Mouse (Mus musculus) adrenal gland, adult (tissue): ENCODE results near the gene Car2.
A peak's percentile ranks its signal among the peaks of the same experiment; 100 is the strongest.

Source experiments
- DNase-seq, 2 experiments: peaks; one replicate each; pipeline ENCODE4 v3.0.0; 2022 to 2023; ENCODE audit warnings: low spot score in 1 of 2; ENCODE audit not compliant: inconsistent age in 2 of 2

Car2 gene

DNA sequence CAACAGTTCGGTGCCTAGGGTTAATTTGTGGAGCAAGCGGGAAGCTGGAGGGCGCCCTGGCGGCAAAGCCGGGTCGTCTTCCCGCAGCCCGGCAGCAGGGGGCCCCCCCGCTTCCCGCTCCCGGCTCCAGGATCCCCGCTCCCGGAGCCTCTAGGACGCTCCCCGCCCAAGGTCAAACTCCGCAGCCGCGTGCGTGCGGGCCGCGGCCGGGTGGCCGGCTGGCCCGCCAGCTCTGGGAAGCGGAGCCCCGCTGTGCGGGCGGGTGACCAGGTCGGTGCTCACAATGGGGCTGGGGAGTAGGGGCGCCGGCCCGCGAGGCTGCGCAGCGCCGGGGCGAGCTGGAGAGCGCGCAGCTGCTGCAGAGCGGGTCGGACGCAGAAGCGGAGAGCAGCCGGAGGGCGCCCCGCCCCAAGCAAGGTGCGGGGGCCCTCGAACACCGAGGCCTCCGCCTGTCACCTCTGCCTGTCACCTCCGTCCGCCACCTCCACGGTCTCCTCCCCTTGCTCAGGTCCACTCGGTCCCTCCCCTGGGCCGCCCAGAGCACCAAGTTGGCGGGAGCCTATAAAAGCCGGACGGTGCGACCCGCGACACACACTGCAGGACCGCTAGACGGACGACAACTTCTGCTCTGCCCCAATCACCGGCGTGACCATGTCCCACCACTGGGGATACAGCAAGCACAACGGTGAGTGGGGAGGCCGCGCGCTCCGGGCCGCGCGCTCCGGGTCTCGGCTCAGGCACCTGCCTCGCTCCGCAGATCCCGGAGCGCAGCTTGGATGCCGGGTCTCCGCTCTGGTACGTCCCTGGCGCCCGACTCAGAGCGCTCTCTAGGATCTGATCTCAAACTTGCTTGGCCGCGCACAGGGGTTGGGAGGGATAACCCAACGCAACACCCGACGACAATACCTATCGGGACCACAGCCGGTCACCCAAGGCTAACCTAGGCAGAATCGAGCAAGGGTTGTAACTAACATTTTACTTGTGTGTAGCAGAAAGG lies at the start of gene Car2:
TSS of gene Car2 (plus strand) at position 172 of the 997 bp plus-strand sequence.
- peak; percentile 87 to 95 for DNase-seq

DNA sequence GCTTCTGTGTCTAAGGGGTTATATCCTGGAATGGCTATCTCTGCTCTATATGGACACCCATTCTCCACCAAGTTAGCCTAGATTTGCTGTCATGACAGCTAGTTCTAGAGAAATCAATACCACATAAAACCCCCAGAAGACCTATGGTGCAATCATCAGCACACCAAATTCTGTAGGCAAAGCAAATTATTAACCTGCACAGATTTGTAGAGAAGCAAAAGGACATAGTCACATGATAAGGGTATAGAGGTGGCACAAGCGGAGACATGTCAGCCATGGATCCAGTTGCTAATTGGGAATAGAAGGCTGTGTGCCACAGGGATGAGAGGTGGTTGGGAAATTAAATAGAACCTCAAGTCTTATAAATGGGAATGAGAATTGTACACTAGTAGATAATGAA lies 47.1 kb upstream of the Car2 start:
- DNase-seq = no peak

DNA sequence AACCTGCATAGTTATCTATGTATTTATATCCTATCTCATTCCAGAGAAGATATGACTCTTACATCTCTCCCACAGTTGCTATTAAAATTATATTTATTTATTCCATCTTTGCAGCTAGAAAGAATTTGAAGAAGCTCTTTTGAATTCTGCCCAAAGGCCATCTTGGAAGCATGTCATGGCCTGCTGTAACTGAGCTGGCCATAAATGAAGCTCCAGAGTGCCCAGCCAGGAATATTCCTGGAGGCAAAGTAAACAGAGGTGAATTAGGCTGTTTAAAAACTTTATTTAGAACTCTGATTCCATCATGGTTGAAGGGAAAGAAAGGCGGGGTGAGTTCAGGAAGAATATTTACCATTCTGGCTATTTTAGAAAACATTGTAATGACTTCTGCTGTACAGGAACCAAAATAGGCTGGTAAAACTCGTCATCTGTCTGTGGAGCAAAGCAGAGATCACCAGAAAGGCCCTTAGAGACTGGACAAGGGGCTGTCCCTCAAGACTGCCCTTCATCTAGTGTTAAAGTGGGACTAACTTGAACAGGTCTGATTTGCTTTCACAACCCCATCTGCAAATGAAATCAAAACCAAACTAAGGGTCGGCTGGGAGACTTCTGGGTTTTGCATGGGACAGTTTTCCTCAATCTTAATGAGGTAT lies 46.5 kb upstream of the Car2 start:
- DNase-seq = no peak

DNA sequence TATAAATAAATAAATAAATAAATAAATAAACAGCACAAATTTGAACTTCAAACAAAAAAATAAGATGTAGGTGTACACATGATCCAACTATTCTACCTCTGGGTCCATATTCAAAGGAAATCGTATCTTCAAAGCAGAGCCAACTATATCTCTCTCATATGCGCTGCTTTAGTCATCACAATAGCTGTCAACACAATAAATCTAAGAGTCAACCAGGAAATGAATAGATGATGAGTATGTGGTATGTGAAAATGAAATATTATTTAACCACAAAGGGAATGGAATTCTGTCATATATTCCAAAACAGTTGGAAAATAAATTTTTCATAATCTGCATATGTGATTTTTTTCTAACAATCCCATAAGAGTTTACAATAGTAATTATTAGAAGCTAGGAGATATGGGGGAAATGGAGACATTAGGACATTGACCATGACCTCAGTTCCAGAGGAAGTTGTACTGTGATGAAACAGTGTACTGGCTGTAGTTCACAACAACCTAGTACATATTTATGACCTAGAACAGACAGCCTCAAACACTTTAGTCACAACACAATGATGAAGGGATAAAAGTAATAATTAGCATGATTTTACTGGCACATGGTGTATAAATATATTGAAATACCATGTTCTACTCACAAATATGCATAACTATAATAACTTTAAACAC lies 37.4 kb upstream of the Car2 start:
- DNase-seq = no peak

DNA sequence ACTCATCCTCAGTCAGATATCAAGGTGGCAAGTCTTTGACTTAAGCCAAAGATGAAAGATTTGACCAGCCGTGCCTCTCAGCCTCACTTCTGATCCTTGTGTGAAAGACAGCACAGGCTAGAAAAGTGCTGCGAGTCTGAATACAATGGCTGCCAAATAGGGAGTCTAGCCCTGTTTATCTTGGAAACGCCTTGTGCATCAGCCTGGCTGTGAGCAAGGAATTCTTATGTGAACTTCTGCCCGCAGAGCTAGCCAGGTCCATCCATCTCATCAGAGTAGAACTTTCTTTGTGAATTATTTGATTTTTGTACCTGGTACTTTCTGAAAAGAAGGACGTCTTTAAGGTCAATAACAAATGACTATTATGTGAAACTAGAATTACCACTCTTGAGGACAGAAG lies 32.1 kb upstream of the Car2 start:
- peak in 1 of 2 experiments; percentile 27 for DNase-seq

DNA sequence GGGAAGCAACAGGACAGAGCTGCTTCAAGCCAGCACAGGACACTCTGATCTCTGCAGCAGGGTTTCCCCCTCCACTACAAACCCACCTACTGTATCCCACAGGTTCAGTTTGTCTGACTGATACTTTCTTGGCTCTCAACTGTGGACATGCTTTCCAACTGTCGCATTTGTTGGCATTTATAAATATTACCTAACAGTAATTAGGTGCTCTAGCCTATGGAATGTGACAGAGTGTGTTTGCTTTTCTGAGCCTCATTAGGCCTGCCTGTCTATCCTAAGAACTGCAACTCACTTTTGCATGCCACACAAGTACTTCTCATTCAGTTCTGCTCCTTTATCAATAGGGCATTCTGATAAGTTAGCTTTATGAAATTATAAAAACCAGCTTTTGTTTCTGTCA lies 31.6 kb upstream of the Car2 start:
- DNase-seq = no peak

DNA sequence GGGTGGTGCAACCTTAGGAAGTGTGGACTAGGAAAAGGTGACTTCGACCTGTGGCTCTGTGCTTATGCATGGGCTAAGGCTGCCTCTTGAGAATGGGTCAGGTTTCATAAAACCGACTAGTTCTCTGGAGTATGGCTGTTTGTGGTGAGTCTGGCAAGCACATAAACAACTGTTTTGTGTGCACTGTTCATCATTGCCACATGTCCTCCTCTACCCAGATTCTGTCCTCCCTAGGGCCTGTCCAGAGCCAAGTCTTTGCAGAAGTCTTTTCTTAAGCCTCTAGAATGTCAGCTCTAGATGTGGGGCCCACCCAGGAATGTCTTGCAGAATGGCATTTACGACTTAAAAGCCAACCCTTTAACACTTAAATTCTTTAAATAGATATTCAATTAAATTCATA lies 28.2 kb upstream of the Car2 start:
- DNase-seq = peak in 1 of 2 experiments; percentile 24

DNA sequence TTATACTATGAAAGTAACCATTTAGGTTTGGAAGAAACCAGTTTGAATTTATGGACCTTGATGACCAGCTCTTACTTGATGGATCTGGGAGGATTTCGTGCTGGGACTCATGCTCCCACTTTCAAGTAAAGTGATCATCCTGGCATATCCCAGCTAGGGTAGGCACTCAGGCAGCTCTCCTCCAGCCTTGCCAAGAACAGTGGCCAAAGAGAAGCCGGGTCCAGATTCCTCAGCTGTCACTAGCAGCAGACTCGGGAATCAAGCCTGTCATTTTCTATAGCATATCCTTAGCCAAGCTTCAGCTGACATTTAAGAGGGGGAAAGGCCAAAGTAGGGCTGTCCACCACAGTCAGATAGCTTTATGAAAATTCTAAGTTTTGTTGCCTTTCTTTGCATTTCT lies 25.8 kb upstream of the Car2 start:
- DNase-seq = no peak

DNA sequence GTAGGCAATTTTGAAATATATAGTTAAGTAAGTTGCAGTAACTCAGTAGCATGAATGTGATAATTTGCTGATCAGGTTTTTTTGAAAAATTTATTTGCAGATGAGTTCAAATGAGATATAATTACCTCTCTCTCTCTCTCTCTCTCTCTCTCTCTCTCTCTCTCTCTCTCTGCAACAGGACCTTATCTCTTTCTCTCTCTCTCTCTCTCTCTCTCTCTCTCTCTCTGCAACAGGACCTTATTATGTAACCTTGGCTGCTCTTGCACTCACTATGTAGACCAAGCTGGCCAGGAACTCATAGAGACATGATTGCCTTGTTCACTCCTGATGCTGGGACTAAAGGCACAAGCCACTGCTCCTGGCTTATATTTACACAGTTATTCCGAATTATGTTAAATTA lies 24.9 kb upstream of the Car2 start:
- no peak for DNase-seq

DNA sequence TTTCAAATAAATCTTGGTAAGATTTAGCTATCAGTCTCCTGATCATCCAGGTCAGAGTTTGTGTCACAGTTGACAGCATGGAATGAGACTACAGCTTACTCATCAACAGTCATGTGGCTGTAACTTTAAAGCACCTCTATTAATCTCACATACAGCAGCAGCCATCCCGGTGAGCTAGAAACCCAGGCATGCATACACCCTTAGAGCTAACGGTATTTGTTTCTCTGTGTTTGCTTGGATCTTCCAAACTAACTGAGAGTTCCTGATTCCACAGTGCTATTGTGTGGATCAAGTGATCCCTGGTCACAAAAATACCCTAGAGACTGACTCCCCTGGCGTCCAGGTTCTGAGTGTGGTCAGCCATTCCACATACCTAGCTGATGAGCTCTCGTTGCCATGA lies 24.3 kb upstream of the Car2 start:
- DNase-seq = no peak

DNA sequence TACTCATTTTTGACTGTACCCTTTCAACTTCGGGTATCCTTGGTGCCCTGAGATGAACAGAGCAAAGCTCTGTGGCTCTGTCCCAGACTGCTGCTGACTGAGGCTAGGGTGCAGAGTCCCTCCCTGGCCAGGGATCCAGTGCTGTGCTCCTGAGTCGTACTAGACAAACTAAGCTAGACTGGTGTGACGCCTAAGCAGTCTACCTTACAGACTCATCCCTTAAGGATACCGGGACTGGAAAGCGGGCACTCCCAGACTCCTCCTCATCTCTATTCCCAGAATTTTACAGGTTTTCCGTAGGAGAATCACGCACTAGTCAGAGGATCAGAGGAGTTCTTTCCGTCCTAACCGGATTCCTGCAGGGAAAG lies 23.4 kb upstream of the Car2 start:
- peak in 1 of 2 experiments; percentile 48 for DNase-seq

DNA sequence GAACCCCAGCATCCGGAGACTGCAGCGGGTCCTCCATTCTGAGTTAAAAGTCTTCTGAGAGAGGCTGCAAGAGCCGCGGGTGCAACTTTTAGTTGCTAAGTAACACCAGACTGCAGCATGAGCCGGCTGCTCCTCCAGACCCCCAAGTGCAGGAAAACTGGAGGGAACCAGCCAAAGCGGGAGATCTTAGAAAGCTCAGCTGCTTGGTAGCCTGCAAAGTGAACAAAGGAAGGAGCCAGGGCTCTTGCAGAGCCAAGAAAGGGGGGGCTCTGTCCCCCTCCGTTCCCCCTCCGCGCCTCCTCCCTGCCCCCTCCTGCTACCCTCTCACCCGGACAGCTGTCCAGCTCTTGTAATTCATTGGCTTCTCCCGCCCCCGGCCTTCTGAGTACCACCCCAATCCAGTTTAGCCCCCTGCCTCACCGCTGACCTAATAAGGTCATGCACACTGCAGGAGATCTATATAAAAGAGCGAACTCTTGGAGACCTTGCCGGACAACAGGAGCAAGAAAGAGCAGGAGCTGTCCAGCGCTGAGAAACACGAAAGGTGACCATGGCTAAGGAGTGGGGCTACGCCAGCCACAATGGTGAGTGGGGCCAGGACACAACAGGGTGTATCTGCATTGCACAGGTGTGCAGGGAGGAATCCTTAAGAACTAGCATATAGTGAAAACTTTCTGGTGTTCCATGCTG lies 22.9 kb upstream of the Car2 start, which contains the start of gene Car3:
TSS of gene Car3 (plus strand) at position 491 of the 690 bp plus-strand sequence.
- peak in 1 of 2 experiments; percentile 63 for DNase-seq

DNA sequence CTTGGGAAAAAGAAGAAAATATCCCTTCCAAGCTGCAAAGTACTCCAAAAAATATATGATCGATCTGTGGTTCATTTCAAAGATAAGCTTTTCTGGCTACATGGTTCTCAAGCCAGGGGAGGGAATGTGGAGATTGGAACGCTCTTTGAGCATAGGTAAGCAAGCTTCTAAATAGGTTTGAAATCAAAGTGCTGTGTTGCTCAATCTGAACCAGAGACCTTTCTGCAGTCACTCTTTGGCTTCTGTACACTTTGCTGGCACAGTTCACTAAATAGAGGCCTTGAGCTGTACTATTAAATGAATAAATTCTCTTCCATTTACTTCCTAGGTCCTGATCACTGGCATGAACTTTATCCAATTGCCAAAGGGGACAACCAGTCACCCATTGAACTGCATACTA lies 22.2 kb upstream of the Car2 start:
- peak in 1 of 2 experiments; percentile 65 for DNase-seq

DNA sequence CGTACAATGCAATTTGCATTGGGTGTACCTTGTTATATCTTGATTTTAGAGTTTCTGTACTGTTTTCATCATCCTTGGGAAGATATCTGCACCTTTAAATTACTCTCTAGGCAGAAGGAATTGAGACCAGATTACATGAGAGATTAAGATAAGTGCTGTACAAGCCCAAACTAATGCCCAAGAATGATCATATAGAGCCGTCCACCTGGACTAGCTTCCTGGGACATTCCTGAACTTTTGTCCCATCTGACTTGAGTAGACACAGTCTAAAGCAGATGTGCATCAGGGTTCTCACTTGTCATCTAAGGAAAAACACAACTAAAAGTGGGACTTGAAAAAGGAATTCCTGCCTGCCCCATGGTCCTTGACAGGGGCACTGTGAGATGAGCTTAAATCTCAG lies 20.1 kb upstream of the Car2 start:
- DNase-seq = no peak

DNA sequence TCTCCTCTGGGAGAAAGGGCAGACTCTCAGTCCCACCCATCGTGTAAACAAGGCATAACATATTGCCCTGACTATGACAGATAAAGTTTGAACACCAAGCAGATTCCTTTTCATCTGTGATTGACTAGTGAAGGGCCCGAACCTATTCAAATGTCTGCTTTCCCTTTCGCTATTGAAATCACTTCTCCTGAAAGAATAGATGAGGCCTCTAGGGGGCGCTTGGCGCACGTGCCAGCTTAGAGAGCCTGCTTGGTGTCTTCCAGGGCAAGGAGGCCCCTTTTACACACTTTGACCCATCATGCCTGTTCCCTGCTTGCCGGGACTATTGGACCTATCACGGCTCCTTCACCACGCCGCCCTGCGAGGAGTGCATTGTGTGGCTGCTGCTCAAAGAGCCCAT lies 16.3 kb upstream of the Car2 start:
- peak; percentile 68 to 93 for DNase-seq

DNA sequence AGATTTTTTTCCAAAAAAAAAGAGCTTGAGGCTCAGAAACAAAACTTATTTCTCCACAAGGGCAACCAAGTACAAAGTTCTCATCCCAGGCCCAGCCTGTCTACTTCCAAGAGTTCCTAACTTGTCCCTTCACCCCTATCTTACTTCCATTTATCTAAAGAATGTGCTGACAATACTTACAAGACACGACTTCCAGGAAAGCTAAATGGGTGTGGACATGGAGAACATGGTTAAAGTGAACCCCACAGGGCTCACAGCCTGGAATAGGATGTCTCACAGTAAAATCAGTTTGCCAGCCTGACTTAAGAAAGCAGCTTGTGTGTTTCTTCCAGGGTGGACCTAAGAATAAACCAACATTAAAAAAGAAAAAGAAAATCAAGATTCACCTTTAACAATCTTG lies 15.5 kb upstream of the Car2 start:
- DNase-seq = no peak

DNA sequence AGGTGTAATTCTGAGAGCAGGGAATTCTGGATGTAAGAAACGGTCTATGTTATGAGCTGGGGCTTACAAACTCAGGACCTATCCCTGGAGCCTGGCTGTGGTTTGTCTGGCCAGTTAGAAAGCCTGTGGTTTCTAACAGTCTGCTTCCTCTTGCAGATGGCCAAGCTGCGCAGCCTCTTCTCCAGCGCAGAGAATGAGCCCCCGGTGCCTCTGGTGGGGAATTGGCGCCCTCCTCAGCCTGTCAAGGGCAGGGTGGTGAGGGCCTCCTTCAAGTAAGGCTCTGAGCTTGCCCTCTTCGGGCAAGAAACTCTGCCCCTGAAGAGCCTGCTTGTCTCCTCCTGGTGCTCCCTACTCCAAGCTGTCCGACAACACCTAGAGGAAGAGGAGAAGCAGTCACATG lies 14.7 kb upstream of the Car2 start:
- DNase-seq = no peak

DNA sequence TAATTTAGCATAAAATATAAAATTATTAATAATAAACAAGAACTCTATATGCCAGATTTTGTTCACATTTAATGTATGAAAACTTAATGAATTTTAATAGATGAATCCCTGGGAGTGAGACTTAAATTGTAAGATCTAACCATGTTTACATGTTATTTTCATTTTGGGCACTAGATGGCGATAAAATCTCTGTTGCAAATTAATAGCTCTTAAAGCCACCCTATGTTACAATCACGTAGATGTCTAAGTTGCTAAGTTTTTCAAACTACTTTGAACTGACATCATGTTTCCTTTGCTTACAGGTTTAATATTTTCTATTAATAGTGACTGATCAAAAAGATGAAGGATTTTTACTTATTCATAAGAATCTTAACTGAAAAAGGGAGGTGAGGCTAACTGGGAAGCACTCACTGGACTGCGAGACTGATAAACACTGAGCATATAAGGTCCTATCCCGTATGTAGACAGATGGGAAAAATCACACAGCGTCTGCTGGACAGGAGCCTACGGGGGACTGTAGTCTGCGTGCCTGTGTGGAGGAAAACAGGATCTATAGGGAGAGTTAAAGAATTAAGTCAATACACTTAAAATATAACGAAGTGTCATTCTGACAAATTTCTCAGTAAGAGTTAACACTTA lies 11.6 kb upstream of the Car2 start:
- peak in 1 of 2 experiments; percentile 76 for DNase-seq

DNA sequence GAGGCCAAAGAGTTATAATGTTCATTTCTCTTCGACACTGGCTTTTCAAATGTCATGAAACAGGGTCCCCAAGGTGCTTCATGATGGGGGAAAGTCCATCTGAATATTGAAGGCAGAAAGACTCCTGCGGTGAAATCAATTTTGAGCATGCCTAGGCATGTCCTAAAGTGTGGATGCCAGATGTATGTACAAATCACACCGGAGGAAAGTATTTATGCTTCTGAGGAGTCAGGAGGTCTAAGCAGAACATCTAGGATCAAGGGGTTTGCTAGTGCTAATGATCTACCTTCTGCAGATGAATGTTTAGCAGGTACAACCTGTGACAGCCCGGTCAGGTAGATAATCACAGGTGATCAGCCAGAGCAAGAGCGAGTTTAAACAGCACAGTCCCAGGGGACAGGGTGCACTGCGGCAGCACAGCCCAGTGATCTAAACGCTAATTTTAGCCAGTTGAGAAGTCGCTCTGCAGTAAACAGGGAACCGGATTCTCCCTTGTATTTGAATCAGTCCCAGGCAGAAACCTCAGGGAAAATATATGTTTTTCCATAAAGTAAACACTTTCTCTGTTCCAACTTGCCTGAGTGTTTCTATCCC lies 9.7 kb upstream of the Car2 start:
- no peak for DNase-seq

DNA sequence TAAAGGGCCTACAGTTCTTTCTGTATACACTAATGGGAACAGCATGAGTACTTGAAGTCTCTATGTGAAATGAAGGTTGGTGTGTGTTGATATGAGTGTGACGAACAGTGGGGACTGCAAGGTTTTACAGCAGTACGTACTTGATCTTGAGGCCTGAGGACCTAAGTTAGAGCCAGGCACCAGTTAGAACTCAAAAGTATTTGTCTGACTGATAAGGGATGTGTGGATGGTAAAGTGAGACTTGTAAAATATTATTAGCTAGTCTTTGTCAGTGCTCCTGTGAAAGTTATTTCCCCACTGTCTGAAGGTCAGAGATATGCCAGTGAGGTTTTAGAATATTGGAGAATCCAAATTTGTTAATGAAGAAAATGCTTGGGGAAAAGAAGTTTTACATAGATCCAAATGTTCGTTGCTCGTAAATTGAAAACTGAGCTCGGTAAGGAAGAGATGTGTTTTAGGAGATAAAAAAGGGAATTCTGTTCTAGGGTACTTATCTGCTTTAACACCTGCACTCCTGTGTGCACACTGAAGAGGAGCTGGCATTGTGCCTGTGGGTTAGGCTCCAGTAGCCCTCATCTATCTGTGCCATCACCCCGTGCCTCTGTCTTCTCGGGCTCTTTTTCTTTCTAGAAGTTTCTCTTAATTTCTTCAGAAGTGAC lies 8.7 kb upstream of the Car2 start:
- DNase-seq = no peak
